Mouse (Mus musculus): ENCODE results near the gene Dpf1.
A peak's percentile ranks its signal among the peaks of the same experiment; 100 is the strongest.

The Dpf1 gene

DNA sequence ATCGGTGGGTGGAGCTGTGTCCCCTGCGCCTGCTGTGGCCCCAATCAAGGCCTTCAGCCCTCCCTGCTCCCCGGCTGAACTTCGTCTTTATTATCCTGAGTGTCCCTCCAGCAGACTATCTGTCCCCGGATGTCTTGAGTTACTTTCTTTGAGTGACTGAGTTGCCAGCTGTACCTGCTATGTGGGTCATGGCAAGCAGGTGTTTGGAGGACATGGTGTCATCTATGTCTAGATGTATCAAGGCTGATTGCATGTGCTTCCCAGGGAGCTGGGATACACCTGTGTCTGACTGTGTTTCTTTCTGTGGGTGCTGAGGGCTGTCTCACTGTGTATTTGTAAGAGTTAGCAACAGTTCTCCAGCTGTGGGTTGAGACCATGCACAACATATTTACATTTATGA is 6.0 kb downstream of the Dpf1 start:
- no peak for DNase-seq (ENCODE audit: low spot score in 2 of 2)

DNA sequence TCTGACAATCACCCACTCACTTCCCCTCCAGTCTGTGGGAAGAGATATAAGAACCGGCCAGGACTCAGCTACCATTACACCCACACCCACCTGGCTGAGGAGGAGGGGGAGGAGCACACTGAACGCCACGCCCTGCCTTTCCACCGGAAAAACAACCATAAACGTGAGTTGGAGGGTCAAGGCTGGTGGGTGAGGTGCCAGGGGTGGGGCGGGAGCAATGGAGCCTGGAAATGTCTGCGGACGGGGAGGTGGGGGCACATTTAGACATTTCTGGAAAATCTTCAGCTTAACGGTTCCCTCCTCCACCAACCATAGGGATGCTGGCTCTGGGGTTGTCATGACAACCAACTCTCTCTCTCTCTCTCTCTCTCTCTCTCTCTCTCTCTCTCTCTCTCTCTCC is 9.3 kb downstream of the Dpf1 start:
- no peak for DNase-seq (ENCODE audit: low spot score in 2 of 2)

DNA sequence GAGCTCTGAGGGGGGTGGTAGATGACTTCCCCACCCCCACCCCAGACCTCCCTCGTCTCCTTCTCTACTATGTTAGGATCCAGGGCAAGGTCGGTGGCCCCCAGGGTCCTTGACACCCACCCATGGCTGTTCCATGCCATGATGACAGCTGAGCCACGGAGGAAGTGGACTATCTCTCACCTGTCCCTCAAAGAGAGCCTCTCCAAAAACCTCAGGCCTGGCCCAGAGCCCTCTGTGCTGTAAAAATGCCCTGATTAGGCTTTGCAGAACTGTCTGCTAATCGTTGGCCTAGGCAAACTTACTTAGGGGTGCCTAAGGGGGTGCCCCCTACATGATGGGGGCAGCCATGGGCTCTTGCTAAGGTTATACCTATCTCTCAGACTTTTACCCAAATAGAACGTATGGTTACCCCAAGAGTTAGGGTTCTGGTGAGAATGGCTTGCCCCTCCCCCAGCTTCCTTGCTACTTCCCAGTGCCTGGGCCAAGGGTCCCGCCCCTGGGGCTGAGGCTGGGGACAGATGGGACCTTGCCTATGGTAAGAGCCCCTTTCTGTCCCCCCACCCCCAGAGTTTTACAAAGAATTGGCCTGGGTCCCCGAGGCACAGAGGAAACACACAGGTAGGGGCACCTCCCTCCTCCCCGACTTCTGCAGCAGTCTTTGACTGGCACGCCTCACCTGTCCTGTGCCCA is 10.0 kb downstream of the Dpf1 start:
- no peak for DNase-seq (ENCODE audit: low spot score in 2 of 2)

DNA sequence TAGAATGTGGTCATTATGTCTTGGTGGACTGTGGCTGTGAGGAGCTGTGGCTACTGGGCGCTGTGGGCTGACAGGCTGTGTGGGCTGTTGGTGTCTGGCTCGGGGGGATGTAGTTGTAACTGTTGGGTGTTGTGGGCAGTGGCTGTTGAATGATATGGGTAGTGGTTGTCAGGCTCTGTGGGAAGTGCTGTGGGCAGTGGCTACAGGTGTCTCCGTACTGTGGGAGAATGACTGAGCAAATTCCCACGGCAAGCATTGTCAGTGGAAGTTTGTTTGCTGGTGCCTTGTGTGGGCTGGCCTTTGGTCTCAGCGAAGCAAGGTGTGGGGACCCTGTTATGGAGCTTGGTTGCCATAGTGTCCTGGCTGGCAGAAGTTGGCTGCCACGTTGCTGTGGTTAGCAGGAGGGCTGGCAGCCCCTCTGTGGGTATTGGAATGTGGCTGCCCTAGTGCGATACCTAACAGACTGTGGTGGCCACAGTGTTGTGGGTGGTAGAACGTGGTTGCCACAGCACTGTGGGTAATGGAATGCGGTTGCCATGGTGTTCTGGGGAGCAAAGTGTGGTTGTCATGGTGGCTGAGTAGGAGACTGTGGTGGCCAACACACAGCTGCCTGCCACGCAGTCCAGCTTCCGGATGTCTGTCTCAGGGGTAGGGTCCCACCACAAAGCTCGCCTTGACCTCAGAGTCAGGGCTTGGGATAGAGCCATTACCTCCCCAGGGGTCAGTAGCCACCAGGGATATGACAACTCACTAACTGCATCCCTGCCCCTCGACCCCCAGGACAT is 11.3 kb downstream of the Dpf1 start:
- no peak for DNase-seq (ENCODE audit: low spot score in 2 of 2)

DNA sequence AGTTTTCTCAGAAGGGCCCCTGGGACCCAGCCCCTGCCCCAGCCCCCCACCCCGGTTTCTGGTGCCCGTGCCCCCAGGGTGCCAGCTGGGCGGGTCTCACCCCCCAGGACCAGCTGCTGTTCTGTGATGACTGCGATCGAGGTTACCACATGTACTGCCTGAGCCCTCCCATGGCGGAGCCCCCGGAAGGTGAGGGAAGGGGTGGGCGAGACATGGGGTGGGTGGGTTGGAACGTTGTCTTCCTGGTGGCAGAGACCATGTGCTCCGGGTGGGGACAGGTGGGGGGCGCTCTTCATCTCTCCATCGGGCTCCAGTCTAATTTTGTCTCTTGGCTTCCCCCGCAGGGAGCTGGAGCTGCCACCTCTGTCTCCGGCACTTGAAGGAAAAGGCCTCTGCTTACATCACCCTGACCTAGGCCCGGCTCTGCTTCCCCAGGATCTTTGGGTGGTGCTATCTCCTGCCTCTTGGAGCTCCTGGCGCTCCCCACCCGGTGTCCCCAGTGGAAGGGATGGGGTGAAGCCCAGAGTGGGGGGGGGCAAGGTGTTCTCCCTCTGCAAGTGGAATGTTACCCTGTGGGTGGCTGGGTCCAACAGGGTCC is 12.5 kb downstream of the Dpf1 start:
- DNase-seq (ENCODE audit: low spot score in 2 of 2) = no peak

DNA sequence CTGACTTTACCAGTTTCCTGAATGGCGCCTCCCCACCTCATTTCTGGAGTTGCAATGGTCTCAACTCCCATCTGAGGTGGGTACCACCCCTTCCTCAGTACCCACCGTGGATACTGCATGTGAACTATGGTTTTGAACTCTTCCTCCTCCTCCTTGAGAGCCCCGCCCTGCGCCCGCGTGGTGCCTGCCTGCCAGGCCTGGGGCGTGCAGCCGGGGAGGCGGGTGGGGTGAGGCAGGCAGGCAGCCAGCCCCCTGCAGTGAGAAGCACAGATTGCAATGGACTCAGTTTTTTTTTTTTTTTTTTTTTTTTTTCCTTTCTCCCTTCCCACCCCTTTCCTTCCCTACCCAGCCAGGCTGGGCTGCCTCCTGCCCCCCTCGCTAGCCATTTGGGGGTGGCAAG is 13.2 kb downstream of the Dpf1 start:
- peak in 1 of 2 experiments; percentile 67 for DNase-seq (ENCODE audit: low spot score in 2 of 2)

DNA sequence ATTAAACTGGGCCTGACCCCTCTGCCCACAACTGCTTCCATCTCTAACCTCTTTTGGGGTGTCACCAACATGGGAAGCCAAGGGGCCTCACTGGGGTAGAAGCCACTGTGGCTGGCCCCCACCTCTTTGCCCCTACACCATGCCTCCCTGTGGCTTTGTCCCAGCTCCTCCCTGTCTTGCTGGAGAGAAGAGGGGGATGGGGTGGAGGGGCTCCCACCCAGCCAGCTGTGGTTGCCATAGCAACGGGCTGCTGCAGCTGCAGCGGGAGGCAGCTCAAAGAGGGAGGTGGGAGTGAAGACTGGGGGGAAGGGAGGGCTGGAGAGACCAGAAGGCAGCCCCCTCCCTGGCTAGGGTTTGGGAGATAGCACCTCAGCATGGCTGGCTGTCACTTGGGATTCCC is 13.8 kb downstream of the Dpf1 start:
- peak in 1 of 2 experiments; percentile 63 for DNase-seq (ENCODE audit: low spot score in 2 of 2)

DNA sequence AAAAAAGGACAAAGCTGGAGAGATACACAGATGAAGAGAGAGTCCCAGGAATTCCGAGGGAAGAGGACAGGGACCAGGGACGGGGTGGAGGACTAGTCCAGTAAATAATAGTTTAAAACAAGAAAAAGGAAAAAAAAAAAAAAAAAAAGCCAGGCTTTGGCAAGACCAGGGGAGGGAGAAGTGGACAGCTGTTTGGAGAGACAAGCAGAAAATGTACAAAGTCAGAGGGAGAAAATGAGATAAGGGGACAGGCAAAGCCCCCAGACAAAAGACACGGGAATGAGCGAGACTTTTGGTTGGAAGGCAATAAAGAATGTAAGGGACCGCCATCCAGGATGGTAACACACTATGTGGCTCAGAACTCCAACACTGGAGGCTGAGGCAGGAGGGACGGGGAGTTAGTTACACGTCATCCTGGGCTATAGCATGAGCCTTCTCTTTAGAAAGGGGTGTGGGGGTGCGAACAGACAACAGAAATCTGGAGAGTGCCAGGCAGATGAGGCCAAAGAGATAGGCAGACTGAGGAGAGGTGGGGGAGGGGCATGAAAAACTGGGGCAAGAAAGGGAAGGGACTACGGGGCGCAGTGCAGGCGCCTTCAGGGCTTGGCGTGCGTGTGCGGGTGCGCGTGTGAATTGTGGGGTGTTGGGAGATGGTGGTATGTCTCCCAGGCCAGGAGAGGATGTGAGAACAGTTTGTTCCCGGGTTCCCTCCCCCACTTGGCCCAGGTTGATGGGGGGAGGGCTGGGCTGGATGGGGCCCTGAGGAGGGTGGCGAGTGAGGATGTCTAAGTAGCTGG is 14.6 kb downstream of the Dpf1 start:
- DNase-seq (ENCODE audit: low spot score in 2 of 2) = no peak

DNA sequence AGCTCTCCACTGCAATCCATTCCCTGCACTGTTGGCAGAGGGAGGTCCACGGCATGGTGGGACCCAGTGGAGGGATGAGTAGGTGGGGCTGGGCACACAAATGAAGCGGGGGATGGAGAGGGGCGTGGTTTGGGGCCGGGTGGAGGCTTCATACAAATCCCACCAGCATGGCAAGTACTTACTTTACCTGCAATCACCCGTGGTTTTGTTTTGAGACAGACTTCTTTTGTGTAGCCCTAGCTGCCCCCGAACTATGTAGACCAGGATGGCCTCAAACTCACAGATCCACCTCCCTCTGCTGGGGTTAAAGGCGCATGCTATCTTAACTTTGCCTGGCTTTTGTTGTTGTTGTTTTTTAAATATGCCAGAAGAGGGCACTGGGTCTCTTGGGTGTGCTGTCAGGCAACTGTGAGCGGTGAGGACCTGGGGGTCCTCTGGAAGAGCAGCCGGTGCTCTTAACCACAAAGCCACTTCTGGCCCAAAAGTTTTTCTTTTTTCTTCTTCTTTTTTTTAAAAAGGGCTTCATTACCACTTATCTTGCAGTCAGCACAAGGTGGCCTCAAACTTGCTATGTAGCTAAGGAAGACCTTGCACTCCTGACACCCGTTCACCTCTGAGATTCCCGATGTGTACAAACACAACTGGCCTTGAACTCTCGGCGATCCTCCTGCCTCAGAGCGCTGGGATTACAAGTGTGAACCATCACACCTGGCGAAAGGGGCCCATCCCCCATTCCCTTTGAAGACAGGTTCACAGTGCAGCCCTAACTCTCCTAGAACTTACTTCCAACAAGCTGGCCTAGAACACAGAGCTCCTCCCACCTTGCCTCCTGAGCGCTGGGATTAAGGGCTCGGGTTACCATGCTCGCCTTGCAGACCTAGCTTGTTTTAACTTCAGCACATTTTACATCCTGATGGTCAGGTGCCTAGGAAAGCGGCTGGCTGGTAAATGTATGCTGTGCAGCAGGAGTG is 15.9 kb downstream of the Dpf1 start:
- no peak for DNase-seq (ENCODE audit: low spot score in 2 of 2)

DNA sequence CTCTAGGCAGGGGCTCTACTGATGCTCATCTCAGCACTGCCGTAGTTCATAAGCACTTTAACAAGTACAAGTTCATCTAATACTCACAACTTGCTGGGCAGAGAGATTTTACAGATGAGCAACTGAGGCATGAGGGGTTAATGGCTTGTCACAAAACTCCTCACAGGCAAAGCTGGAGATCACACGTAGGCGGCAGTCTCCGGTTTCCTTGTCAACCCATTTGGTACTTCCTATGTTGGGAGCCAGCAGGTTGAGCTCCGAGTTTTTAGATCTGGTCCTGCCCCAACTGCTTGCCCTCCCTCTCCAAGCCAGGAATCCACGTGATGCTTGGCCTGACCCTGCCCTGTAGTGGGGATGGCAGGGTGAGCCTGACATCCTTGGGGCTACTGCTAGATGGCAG is 23.3 kb downstream of the Dpf1 start:
- DNase-seq (ENCODE audit: low spot score in 2 of 2) = no peak

DNA sequence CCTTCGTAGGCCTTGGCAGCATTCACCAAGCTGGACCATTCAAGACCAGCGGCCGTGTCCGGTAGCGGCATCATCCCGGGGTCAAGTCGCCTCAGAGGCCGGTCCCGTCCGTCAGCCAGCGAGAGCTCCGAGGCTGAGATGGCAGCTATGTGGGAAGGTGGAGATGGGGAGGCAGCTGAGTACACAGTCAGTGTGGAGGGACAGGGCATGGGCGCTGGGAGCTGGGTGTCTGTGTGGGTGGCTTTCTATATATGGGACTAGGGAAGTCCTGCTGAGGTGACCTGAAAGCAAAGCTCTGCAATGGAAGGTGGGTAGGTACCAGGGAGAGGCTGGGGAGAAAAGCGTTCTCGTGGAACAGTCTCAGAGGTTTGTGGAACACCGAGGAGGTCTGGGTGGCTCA is 25.2 kb downstream of the Dpf1 start:
- no peak for DNase-seq (ENCODE audit: low spot score in 2 of 2)

DNA sequence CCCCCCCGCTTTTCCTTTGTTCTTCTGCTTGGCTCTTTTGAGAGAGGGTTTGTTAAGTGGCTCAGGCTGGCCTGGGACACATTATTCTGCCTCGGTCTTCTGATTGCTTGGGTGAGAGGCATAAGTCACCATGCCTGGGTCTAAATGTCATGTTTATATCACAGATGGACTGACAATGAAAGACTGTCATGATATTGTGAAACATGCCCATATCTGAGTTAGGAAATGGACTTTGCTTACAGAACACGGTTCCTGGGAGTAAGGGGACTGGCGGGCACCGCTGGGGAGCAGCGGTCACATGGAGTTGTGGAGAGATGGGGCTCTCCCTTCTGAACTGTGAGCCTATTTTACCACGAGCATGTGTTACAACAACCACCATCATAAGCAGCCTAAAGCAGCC is 30.4 kb downstream of the Dpf1 start:
- no peak for DNase-seq (ENCODE audit: low spot score in 2 of 2)

DNA sequence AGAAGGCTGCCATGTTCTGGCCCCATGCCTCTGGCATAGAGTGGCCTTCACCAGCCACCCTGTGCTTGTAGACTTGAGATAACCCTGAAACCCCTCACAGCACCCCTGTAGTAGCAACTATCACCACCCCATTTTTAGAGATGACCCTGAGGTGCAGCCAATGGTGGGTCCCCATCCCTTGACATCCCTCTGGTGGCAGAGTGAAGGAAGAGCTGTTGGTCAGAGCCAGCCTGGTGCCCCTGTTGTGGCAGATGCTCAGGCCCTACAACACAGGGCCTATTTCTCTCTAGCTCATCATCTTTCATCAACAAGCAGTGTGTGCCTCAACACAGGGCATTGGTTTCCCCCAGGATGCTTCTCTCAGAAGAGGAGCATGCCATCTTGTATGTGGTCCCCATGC is 31.5 kb downstream of the Dpf1 start:
- no peak for DNase-seq (ENCODE audit: low spot score in 2 of 2)

DNA sequence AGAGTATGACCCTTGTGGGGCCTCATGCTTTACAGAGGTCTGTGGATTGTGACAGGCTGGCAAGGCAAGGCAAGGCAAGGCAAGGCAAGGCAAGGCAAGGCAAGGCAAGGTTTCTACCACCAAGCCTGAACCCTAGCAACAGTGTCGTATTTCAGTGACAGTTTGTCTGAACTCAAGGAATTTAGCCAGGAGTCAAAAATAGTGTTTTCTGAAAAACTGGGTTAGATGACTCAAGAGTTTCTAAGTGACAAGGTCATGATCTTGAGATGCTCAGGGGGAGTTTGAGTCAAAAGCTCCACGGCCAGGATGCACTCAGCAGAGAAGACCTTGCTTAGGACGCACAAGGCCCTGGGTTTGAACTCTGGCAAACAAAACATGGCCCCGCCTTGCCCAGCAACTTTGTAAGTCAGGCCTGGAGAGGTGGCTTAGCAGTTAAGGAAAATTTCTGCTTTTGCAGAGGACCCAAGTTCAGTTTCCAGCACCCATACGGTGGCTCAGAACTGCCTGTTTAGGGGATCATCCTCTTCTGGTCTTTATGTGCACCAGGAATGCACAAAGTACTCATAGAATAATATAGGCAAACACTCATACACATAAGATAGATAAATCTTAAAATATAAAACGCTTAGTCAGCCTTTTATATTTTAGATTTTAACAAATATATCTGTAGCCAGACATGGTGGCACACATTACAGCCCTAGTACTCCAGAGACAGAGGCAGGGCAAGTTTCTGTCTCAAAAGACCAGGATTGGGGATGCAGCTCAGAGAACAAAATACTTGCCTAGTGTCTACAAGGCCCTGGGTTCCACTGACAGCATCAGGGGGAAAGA is 32.3 kb downstream of the Dpf1 start:
- DNase-seq (ENCODE audit: low spot score in 2 of 2) = no peak

DNA sequence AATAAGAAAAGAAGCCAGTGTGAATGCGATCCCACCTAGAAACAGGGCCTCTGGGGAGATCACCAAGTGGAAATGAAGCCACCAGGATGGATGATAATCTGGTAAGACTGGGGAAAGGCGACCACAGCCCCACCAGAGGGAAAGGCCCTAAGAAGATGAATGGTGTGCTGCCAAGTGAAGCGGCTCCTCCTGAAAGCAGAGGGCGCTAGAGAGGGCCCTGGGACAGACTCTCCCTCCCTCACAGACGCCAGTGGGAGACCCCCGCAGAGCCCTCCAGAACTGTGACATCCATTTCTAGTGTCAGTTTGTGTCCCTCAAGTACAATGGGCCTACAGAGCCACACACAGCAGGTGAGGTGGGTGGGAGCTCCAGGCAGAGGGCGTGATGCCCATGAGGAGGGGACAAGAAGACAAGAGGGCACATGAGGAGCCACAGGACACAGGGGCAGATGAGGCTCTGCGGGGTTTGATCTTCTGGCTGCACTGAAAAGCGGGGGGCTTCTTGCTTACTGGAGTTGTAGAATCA is 33.1 kb downstream of the Dpf1 start:
- no peak for DNase-seq (ENCODE audit: low spot score in 2 of 2)

DNA sequence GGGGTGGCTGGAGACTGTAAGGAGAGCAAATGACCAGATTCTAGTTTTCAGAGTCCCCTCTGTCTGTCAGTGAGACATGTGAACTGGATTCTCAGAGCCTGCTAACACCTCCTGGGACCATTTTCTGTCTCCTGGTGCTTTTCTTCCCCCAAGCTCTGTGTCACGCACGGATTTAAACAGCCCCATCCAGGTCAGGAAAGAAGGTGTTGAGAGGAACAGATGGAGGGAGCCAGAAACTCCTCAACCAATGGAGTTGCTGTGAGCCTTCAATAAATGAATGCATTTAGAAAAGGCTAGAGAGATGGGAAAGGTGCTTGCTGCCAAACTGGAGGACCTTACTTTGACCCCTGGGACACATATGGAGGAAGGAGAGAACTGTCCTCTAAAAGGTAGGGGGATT is 34.0 kb downstream of the Dpf1 start:
- no peak for DNase-seq (ENCODE audit: low spot score in 2 of 2)

DNA sequence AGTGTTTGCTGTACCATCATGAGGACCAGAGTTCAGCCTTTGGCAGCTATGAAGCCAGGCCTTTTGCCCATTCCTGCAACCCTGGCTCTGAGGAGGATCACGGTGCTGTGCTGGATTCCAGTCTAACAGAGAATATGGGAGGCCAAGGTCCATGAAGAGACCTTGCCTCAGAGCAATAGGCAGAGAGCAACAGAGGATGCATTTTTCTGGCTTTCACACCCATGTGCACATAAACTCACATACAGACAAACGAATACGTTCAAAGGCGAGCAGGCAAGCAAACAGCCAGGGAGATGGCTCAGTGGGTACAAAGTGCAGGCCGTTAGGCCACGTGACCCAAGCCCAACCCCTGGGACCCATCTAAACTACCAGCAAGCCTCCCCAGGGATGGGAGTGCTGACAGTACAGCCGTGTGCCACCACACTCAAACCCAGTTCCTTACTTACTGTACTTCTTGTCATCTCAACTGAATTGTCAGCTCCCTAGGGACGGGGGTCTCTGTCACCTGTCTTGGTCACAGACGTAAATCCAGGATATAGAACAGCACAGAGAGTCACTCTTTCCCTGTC is 34.7 kb downstream of the Dpf1 start:
- DNase-seq (ENCODE audit: low spot score in 2 of 2) = no peak

DNA sequence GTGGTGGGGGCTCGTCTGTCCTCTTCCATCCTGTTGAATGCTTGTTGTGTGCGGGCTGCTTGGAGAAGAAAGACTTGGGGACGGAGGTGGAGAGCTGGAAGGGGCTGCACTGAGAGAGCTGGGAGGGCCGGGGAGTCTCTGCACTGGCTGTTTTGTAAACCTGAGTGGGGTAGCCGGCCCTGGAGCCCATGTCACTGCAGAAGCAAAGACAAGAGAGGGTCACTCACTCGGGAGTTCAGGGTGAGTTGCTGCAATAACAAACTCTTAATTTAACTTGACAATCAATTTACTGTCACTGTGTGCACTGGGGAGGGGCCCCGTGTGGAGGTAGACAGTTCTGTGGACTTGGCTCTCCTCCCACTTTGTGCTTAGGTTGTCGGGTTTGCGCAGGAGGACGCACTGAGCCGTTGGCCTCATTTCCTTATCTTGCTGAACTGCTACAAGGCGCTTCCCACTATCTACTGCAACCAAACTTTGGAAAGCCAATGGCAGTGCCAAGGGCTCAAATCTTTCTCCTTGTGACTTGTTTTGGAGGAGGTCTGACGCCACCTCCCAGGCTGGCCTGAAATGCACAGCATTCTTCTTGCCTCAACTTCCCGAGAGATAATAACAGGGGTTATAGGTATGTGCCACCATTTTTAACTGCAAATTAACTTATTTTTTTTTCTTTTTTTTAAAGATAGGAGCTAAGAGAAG is 35.4 kb downstream of the Dpf1 start:
- DNase-seq (ENCODE audit: low spot score in 2 of 2) = no peak

DNA sequence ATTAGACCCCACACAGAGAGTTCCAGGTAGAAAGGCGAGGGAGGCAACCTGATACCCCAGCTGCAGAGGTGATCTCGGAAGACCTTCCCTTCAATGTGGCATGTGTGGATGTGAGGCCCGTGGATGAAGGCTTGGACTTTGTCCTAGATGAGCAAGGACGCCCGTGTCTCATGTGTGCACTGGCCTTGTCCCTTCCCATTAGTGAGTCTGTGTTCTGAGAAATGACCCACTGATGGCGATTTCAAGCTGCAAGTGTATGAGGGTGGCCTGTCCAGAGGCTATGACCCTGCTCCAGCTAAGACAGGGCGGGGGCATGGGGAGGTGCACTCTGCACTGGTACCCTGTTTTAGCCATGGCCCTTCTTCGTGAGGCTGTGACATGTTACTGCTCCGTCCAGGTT is 36.5 kb downstream of the Dpf1 start:
- no peak for DNase-seq (ENCODE audit: low spot score in 2 of 2)
